Mouse (Mus musculus): ENCODE results near the gene Nmnat1. TPM values are rescaled to one million over a fixed set of nuclear protein-coding genes. Genes with fewer than 3 reads are reported as not detected.
"Not testable (repeated sequence)": the region's sequence is repeated elsewhere in the genome, so short reads cannot be mapped to it uniquely, and the experiment has no call there.

Gene Nmnat1
- polyA plus RNA-seq, 1 experiment from 2014 or later: 13.9 TPM

- Histone ChIP-seq H3K9me3 (no peaks in the 10 kb centered on the region), H3K9ac (replicated peaks) (peak overlapping the region; percentile 77), H3K27ac (replicated peaks) (peak overlapping the region; percentile 63; the same call in 1 of the 2 replicates), H3K36me3 (peaks cover 40% of the 10 kb centered on the region), H3K4me3 (peak overlapping the region; percentile 87), H3K4me1 (peaks cover 16% of the 10 kb centered on the region), H3K4me2 (replicated peaks) (peak overlapping the region; percentile 85), H3K27me3 (no peaks in the 10 kb centered on the region)
- ATAC-seq (ENCODE audit: low FRiP score, low read depth): no peak
- WGBS: under 1% methylated on average over 10 of the region's 10 CpGs
These were observed 814 bp upstream of the Nmnat1 start for GRCm38 (mm10) chr4:149485825-149486206.

GRCm38 (mm10) chr4:149484566-149484965 is 436 bp downstream of the Nmnat1 start:
- WGBS: 59% methylated on average over 3 of the region's 3 CpGs
- H3K4me3 ChIP-seq: peak overlapping the region; percentile 87
- H3K4me2 ChIP-seq (replicated peaks): peak overlapping the region; percentile 85
- peak overlapping the region; percentile 77 for H3K9ac ChIP-seq (replicated peaks)
- peaks cover 30% of the 10 kb centered on the region for H3K36me3 ChIP-seq
- H3K27ac ChIP-seq (replicated peaks): peak overlapping the region; percentile 63
- H3K9me3 ChIP-seq: no peaks in the 10 kb centered on the region
- H3K27me3 ChIP-seq: no peaks in the 10 kb centered on the region
- no peak for ATAC-seq (ENCODE audit: low FRiP score, low read depth)
- H3K4me1 ChIP-seq: peaks cover 16% of the 10 kb centered on the region

- H3K36me3 ChIP-seq: peaks cover 12% of the 10 kb centered on the region
- no peaks in the 10 kb centered on the region for H3K4me1 ChIP-seq
- no peak within 1 kb of the TSS for H3K27ac ChIP-seq (replicated peaks)
- WGBS: 92% methylated on average over 11 of the region's 11 CpGs
- ATAC-seq (ENCODE audit: low FRiP score, low read depth): no peak
- no peak within 1 kb of the TSS for H3K9ac ChIP-seq (replicated peaks)
- no peak within 1 kb of the TSS for H3K4me2 ChIP-seq (replicated peaks)
- no peaks in the 10 kb centered on the region; the same call in 1 of the 2 replicates for H3K27me3 ChIP-seq
- H3K9me3 ChIP-seq: no peaks in the 10 kb centered on the region
- H3K4me3 ChIP-seq: no peak within 1 kb of the TSS
These were observed 7.9 kb downstream of the Nmnat1 start, which contains the start of gene Tmem274 for GRCm38 (mm10) chr4:149477078-149477477. TSS of gene Tmem274 (plus strand) at chr4:149477378.

- WGBS: 85% methylated on average over 7 of the region's 7 CpGs
- no peak overlapping the region for H3K27ac ChIP-seq (replicated peaks)
- H3K4me2 ChIP-seq (replicated peaks): no peak overlapping the region
- H3K27me3 ChIP-seq: no peaks in the 10 kb centered on the region; the same call in 1 of the 2 replicates
- H3K9me3 ChIP-seq: no peaks in the 10 kb centered on the region
- no peak overlapping the region for H3K4me3 ChIP-seq
- no peak overlapping the region for H3K9ac ChIP-seq (replicated peaks)
- peaks cover 14% of the 10 kb centered on the region for H3K36me3 ChIP-seq
- H3K4me1 ChIP-seq: no peaks in the 10 kb centered on the region
- no peak for ATAC-seq (ENCODE audit: low FRiP score, low read depth)
These were observed 9.9 kb downstream of the Nmnat1 start for GRCm38 (mm10) chr4:149475096-149475495.

GRCm38 (mm10) chr4:149469557-149469956 is 15.4 kb downstream of the Nmnat1 start:
- no peaks in the 10 kb centered on the region for H3K4me1 ChIP-seq
- no peak overlapping the region for H3K4me3 ChIP-seq
- WGBS: 95% methylated on average over 3 of the region's 3 CpGs
- H3K9me3 ChIP-seq: no peaks in the 10 kb centered on the region
- peaks cover 32% of the 10 kb centered on the region for H3K36me3 ChIP-seq
- ATAC-seq (ENCODE audit: low FRiP score, low read depth): no peak
- H3K27me3 ChIP-seq: no peaks in the 10 kb centered on the region
- no peak overlapping the region for H3K4me2 ChIP-seq (replicated peaks)
- H3K27ac ChIP-seq (replicated peaks): no peak overlapping the region
- no peak overlapping the region for H3K9ac ChIP-seq (replicated peaks)

GRCm38 (mm10) chr4:149463435-149463950 is 21.5 kb downstream of the Nmnat1 start:
- H3K27ac ChIP-seq (replicated peaks): no peak overlapping the region
- H3K27me3 ChIP-seq: no peaks in the 10 kb centered on the region
- H3K36me3 ChIP-seq: peaks cover 6% of the 10 kb centered on the region; the same call in 1 of the 2 replicates
- WGBS: 72% methylated on average over 6 of the region's 6 CpGs
- no peak for ATAC-seq (ENCODE audit: low FRiP score, low read depth)
- 0 out of 2 replicates have a peak, but pooled peaks cover 4% of the 10 kb centered on the region for H3K4me1 ChIP-seq
- H3K9me3 ChIP-seq: no peaks in the 10 kb centered on the region
- no peak overlapping the region for H3K9ac ChIP-seq (replicated peaks)
- no peak overlapping the region for H3K4me3 ChIP-seq
- no peak overlapping the region for H3K4me2 ChIP-seq (replicated peaks)

GRCm38 (mm10) chr4:149462305-149462971 is 22.6 kb downstream of the Nmnat1 start:
- 0 out of 2 replicates have a peak, but pooled peaks cover 4% of the 10 kb centered on the region for H3K4me1 ChIP-seq
- WGBS: 77% methylated on average over 6 of the region's 6 CpGs
- H3K27me3 ChIP-seq: no peaks in the 10 kb centered on the region
- no peak overlapping the region for H3K4me2 ChIP-seq (replicated peaks)
- no peaks in the 10 kb centered on the region for H3K9me3 ChIP-seq
- no peak overlapping the region for H3K27ac ChIP-seq (replicated peaks)
- no peak overlapping the region for H3K9ac ChIP-seq (replicated peaks)
- no peak overlapping the region for H3K4me3 ChIP-seq
- ATAC-seq (ENCODE audit: low FRiP score, low read depth): no peak
- no peaks in the 10 kb centered on the region for H3K36me3 ChIP-seq

- Histone ChIP-seq H3K4me3 (no peak overlapping the region), H3K27me3 (no peaks in the 10 kb centered on the region), H3K9ac (replicated peaks) (no peak overlapping the region), H3K4me1 (0 out of 2 replicates have a peak, but pooled peaks cover 4% of the 10 kb centered on the region), H3K4me2 (replicated peaks) (no peak overlapping the region), H3K9me3 (no peaks in the 10 kb centered on the region), H3K27ac (replicated peaks) (no peak overlapping the region), H3K36me3 (no peaks in the 10 kb centered on the region)
- ATAC-seq (ENCODE audit: low FRiP score, low read depth): no peak
- 77% methylated on average over 7 of the region's 7 CpGs for WGBS
These were observed 23.3 kb downstream of the Nmnat1 start for GRCm38 (mm10) chr4:149461579-149462304.

GRCm38 (mm10) chr4:149460475-149460874 is 24.5 kb downstream of the Nmnat1 start:
- not testable (repeated sequence) for H3K9ac ChIP-seq (replicated peaks); H3K27me3 ChIP-seq; H3K9me3 ChIP-seq; H3K36me3 ChIP-seq; H3K4me2 ChIP-seq (replicated peaks); H3K27ac ChIP-seq (replicated peaks); H3K4me3 ChIP-seq; H3K4me1 ChIP-seq; ATAC-seq (ENCODE audit: low FRiP score, low read depth)
- 92% methylated on average over 2 of the region's 2 CpGs for WGBS

GRCm38 (mm10) chr4:149459425-149459824 is 25.6 kb downstream of the Nmnat1 start:
- H3K27me3 ChIP-seq: no peaks in the 10 kb centered on the region
- H3K4me1 ChIP-seq: 0 out of 2 replicates have a peak, but pooled peaks cover 4% of the 10 kb centered on the region
- no peak overlapping the region for H3K27ac ChIP-seq (replicated peaks)
- no peaks in the 10 kb centered on the region for H3K36me3 ChIP-seq
- no peak overlapping the region for H3K4me3 ChIP-seq
- no peak overlapping the region for H3K9ac ChIP-seq (replicated peaks)
- no peaks in the 10 kb centered on the region for H3K9me3 ChIP-seq
- H3K4me2 ChIP-seq (replicated peaks): no peak overlapping the region
- ATAC-seq (ENCODE audit: low FRiP score, low read depth): no peak
- 93% methylated on average over 1 of the region's 1 CpGs for WGBS

- 74% methylated on average over 5 of the region's 5 CpGs for WGBS
- Histone ChIP-seq H3K9ac (replicated peaks) (no peak overlapping the region), H3K4me3 (no peak overlapping the region), H3K27ac (replicated peaks) (no peak overlapping the region), H3K4me1 (0 out of 2 replicates have a peak, but pooled peaks cover 4% of the 10 kb centered on the region), H3K27me3 (no peaks in the 10 kb centered on the region), H3K9me3 (no peaks in the 10 kb centered on the region), H3K36me3 (no peaks in the 10 kb centered on the region), H3K4me2 (replicated peaks) (no peak overlapping the region)
- no peak for ATAC-seq (ENCODE audit: low FRiP score, low read depth)
These were observed 26.5 kb downstream of the Nmnat1 start for GRCm38 (mm10) chr4:149458526-149458925.

- no peaks in the 10 kb centered on the region for H3K27me3 ChIP-seq
- H3K9me3 ChIP-seq: no peaks in the 10 kb centered on the region
- H3K4me1 ChIP-seq: 0 out of 2 replicates have a peak, but pooled peaks cover 4% of the 10 kb centered on the region
- H3K4me2 ChIP-seq (replicated peaks): no peak overlapping the region
- H3K36me3 ChIP-seq: no peaks in the 10 kb centered on the region
- ATAC-seq (ENCODE audit: low FRiP score, low read depth): no peak
- no peak overlapping the region for H3K27ac ChIP-seq (replicated peaks)
- WGBS: 76% methylated on average over 6 of the region's 6 CpGs
- no peak overlapping the region for H3K4me3 ChIP-seq
- H3K9ac ChIP-seq (replicated peaks): no peak overlapping the region
These were observed 27.1 kb downstream of the Nmnat1 start for GRCm38 (mm10) chr4:149457831-149458430.
